Mouse (Mus musculus) heart, embryonic 15.5 days (tissue): Measurements from ENCODE around the gene Tns2. TPM values are rescaled to one million over a fixed set of nuclear protein-coding genes. Genes with fewer than 3 reads are reported as not detected.
"Not testable (repeated sequence)": the region's sequence is repeated elsewhere in the genome, so short reads cannot be mapped to it uniquely, and the experiment has no call there.

Experiments
- ATAC-seq: fragments of 200-750 bp; cut with Nextera tagmentation; replicated peaks from 2 replicates; pipeline ENCODE4 v1.8.0; 2017; ENCODE audit warnings: low read depth, moderate TSS enrichment; ENCODE audit not compliant: insufficient number of reproducible peaks, insufficient read depth, low FRiP score
- H3K27ac ChIP-seq: fragments of 300-500 bp; sonication (generic); 2 replicates; pipeline ENCODE4 v1.5.1; 2015; ENCODE audit warnings: mild to moderate bottlenecking, inconsistent platforms
- H3K27me3 ChIP-seq: fragments of 300-500 bp; sonication (generic); 2 replicates; pipeline ENCODE4 v1.6.1; 2015; ENCODE audit warnings: inconsistent platforms
- H3K36me3 ChIP-seq: fragments of 300-500 bp; sonication (generic); 2 replicates; pipeline ENCODE4 v1.6.1; 2015; ENCODE audit warnings: mild to moderate bottlenecking, inconsistent platforms
- H3K4me1 ChIP-seq: fragments of 300-500 bp; sonication (generic); replicated peaks from 2 replicates; pipeline ENCODE4 v1.6.1; 2015; ENCODE audit warnings: inconsistent platforms
- H3K4me2 ChIP-seq: fragments of 300-500 bp; sonication (generic); 2 replicates; pipeline ENCODE4 v1.6.1; 2015; ENCODE audit warnings: inconsistent platforms, mild to moderate bottlenecking, moderate library complexity
- H3K4me3 ChIP-seq: fragments of 300-500 bp; sonication (generic); 2 replicates; pipeline ENCODE4 v1.5.1; 2015; ENCODE audit warnings: mild to moderate bottlenecking, inconsistent platforms
- H3K9ac ChIP-seq: fragments of 300-500 bp; sonication (generic); 2 replicates; pipeline ENCODE4 v1.6.1; 2015; ENCODE audit warnings: mild to moderate bottlenecking, inconsistent platforms
- H3K9me3 ChIP-seq: fragments of 300-500 bp; sonication (generic); replicated peaks from 2 replicates; pipeline ENCODE4 v1.6.1; 2016; ENCODE audit warnings: inconsistent platforms
- WGBS: fragments of 180-500 bp; shearing (Covaris S2); methylation state at CpG from one replicate; pipeline ENCODE4 v1.1.7; 2015; ENCODE audit warnings: mixed read lengths; 5-methylcytosine and 5-hydroxymethylcytosine counted together
- polyA plus RNA-seq: library from polyadenylated mRNA; unstranded; fragments of >200 nt; fragmentation: Nextera tagmentation; extraction: Ambion mirVana; gene quantifications from 2 replicates; pipeline ENCODE4 v1.2.1, GENCODE M21; 2015

Tns2 gene
- polyA plus RNA-seq, 1 experiment from 2014 or later: 31.0 TPM

DNA sequence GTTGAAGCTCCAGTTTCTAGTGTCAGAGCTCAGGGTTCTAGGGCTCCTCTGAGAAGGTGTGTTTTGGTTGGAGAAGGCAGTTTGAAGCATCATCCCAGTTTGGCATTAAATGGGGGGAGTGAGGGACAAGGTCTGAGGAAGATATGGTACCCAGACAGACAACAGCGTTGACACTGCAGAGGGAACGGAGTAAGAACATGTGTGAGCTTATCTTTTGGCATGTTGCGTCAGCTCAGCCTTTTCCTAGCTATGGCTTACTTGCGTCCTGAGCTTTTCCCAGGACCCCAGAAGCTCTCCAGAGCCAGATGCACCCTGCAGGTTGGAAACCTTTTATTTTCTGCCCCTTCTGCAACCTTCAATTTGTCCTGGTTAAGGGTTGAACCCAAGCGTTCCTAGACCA lies 45.9 kb downstream of the Tns2 start:
- H3K27me3 ChIP-seq: peaks cover 28% of the 10 kb centered on the region
- H3K9ac ChIP-seq: no peak overlapping the region
- no peaks in the 10 kb centered on the region for H3K9me3 ChIP-seq
- no peak overlapping the region for H3K4me2 ChIP-seq
- H3K4me3 ChIP-seq: no peak overlapping the region
- peaks cover 34% of the 10 kb centered on the region for H3K4me1 ChIP-seq
- H3K36me3 ChIP-seq: no peaks in the 10 kb centered on the region
- ATAC-seq: no peak
- H3K27ac ChIP-seq: no peak overlapping the region
- 60% methylated on average over 5 of the region's 5 CpGs for WGBS

DNA sequence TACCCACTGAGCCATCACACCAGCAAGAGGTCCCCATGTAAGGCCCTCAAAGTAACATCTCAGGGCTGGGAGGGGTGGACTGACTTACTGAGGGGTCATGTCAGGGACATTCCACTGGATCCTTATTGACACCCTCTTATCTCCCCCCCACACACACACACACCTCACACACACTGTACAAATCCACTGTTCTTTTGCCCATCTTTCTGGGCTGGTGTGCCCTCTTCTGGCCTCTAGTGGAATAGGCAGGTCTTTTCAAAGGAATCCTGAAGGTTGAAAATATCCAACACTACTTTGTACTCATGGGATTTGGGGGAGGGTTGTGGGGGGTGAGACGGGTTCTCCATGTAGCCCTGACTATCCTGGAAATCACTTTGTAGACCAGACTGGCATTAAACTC lies 46.7 kb downstream of the Tns2 start:
- WGBS: 0% methylated on average over 1 of the region's 1 CpGs
- Histone ChIP-seq H3K27me3 (peaks cover 28% of the 10 kb centered on the region), H3K4me1 (peaks cover 32% of the 10 kb centered on the region), H3K36me3 (no peaks in the 10 kb centered on the region), H3K9ac (no peak overlapping the region), H3K4me2 (no peak overlapping the region), H3K9me3 (no peaks in the 10 kb centered on the region), H3K4me3 (no peak overlapping the region), H3K27ac (no peak overlapping the region)
- ATAC-seq: no peak

DNA sequence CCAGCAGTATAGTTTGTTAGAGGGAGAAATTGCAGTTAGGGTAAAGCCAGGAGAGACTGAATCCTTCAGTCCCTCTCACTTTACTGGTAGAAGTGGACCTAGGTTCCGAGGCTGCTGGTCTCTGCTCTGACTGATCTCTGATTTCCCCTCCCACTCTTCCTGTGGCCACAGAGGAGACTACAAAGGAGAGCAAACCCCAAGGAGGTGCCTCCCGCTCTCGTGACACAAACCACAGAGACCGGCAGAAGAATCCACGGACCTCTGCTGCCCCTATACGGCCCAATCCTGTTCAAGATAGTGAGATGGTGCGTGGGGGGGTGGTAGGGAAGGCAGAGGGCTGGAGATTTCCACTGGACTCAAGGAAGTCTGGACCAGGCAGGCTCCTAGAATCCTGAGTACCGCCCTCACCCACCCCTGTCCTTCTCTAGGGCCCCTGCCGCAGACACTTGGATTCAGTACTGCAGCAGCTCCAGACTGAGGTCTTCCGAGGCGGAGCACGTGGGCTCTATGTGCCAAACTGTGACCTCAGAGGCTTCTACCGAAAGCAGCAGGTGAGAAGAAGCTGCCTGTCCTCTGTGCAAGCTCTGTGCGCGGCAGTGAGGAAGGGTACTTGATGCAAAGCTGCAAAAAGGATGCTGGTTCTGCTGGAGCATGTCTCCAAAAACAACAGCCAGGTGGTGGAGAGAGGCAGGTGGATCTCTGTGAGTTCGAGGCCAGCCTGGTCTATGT lies 47.6 kb downstream of the Tns2 start:
- H3K9ac ChIP-seq: no peak overlapping the region
- no peak overlapping the region for H3K4me3 ChIP-seq
- no peaks in the 10 kb centered on the region for H3K9me3 ChIP-seq
- WGBS: 51% methylated on average over 16 of the region's 16 CpGs
- H3K27me3 ChIP-seq: peaks cover 28% of the 10 kb centered on the region
- H3K36me3 ChIP-seq: no peaks in the 10 kb centered on the region
- peaks cover 32% of the 10 kb centered on the region for H3K4me1 ChIP-seq
- no peak for ATAC-seq
- H3K27ac ChIP-seq: no peak overlapping the region
- H3K4me2 ChIP-seq: no peak overlapping the region

DNA sequence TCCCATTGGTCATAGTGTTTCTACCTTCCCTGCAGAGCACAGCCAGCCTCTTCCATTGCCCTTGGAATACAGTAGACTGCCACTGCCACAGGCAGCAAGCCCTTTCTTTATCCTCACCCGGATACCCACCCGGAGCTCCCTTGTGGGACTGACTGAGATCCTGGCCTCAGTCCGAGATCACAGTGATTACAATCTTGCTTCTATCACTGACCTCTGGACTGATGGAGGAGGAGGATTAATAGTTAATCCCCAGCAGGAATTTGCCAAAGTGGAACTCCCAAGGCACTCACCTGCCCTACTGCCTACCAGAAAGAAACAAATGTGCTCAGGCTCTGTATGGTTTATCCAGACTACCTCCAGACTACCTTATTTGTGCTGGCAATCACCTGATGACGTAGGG lies 49.3 kb downstream of the Tns2 start:
- no peak overlapping the region for H3K27ac ChIP-seq
- no peak overlapping the region for H3K9ac ChIP-seq
- 59% methylated on average over 4 of the region's 4 CpGs for WGBS
- no peaks in the 10 kb centered on the region for H3K9me3 ChIP-seq
- H3K4me2 ChIP-seq: no peak overlapping the region
- ATAC-seq: no peak
- H3K4me3 ChIP-seq: no peak overlapping the region
- peaks cover 15% of the 10 kb centered on the region for H3K27me3 ChIP-seq
- peaks cover 20% of the 10 kb centered on the region for H3K4me1 ChIP-seq
- H3K36me3 ChIP-seq: no peaks in the 10 kb centered on the region

DNA sequence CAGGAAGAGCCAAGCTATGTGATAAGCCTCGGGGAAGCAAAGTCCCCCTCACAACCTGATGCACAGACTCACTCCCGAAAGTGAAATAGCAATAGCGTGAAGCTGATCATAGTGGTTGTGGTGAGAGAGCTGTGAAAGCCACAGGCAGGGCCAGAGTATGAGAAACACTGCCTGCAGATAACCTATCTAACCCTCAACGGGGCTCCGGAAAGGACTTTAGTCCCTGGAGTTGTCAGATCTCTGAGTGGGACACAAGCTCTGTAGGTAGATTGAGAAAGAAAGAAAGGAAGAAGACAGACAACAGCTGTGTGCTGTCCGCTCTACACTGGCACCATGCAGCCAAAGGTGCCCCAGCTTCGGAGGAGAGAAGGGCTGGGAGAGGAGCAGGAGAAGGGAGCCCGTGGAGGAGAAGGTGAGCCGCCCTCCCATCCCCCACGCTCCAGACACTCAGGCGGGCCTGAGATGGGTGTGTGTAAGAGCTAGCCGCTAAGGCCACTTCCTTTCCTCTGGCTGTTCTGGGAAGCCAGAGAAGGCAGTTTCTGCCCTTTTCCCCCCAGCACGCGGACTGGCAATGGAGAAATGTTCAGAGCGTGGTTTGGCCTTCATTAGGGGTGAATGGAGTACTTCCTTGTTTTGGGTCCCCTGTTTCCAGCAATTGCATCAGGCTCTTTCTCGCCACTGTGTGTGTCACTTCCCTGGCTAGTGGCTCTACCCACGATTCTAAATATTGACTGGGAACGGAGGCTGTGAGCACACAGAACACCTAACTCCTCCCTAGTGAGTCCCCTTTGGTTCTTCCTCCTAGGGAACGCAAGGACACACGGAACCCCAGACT lies 50.3 kb downstream of the Tns2 start, which contains the start of gene Soat2:
Soat2 (plus strand) TSS at position 226 of the 835 bp plus-strand sequence.
- no peaks in the 10 kb centered on the region for H3K36me3 ChIP-seq
- ATAC-seq: no peak; the same call in 1 of the 2 replicates
- no peak within 1 kb of the TSS for H3K9ac ChIP-seq
- H3K9me3 ChIP-seq: no peaks in the 10 kb centered on the region
- no peak within 1 kb of the TSS for H3K4me3 ChIP-seq
- 31% methylated on average over 20 of the region's 20 CpGs for WGBS
- peaks cover 14% of the 10 kb centered on the region for H3K4me1 ChIP-seq
- no peak within 1 kb of the TSS for H3K27ac ChIP-seq
- H3K4me2 ChIP-seq: peak within 1 kb of the TSS; percentile 40
- H3K27me3 ChIP-seq: peaks cover 6% of the 10 kb centered on the region

DNA sequence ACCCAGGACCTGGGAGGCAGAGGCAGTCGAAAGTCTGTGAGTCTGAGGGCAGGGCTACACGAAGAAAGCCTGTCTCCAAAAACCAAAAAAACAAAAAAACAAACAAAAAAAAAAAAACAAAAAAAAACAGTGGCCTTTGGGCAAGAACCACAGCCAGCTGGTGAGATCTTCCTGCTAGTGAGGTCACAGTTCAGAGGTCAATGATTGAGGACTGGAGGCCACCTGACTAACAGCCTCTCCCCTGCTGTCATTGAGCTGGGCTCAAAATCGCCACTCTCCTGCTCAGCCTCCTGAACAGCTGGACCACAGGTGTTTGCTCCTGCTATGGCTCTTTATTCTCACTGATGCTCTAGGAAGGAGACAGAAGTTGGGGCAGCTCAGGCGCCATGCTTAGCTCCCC lies 52.4 kb downstream of the Tns2 start:
- no peak overlapping the region for H3K27ac ChIP-seq
- no peak overlapping the region for H3K4me3 ChIP-seq
- H3K4me2 ChIP-seq: no peak overlapping the region
- H3K4me1 ChIP-seq: peaks cover 12% of the 10 kb centered on the region
- no peaks in the 10 kb centered on the region for H3K9me3 ChIP-seq
- ATAC-seq: no peak
- no peaks in the 10 kb centered on the region for H3K36me3 ChIP-seq
- H3K27me3 ChIP-seq: no peaks in the 10 kb centered on the region
- WGBS: 54% methylated on average over 4 of the region's 4 CpGs
- no peak overlapping the region for H3K9ac ChIP-seq

DNA sequence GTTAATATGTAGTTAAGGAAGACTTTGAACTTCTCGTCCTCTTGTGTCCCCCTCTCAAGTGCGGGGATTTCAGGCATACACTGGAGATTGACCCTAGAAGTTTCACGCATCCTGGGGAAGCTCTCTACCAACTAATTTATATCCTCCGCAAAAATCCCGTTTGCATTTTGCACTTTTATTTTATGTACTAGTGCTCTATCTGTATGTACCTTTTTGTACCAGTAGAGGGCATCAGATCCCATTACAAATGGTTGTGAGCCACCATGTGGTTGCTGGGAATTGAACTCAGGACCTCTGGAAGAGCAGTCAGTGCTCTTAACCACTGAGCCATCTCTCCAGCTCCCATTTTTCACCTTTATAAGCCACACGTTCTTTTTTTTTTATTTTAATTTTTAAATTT lies 54.8 kb downstream of the Tns2 start:
- 89% methylated on average over 6 of the region's 6 CpGs for WGBS
- H3K4me1 ChIP-seq, ATAC-seq, H3K4me2 ChIP-seq, H3K4me3 ChIP-seq, H3K9me3 ChIP-seq, H3K27me3 ChIP-seq, H3K9ac ChIP-seq, H3K36me3 ChIP-seq, H3K27ac ChIP-seq: not testable (repeated sequence)

DNA sequence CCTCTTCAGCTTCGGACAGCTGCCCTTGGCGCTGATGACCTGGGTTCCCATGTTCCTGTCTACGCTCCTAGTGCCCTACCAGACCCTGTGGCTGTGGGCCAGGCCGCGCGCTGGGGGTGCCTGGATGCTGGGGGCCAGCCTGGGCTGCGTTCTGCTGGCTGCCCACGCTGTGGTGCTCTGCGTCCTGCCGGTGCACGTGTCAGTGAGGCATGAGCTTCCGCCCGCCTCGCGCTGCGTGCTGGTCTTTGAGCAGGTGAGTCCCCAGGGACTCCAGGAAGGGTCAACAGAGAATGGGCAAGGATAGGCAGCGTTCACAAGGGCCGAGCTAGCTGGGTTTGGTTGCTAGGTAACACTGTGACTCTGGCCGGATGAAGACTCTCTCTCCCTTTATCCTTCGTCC lies 56.6 kb downstream of the Tns2 start:
- H3K9me3 ChIP-seq: no peaks in the 10 kb centered on the region
- no peak overlapping the region for H3K4me2 ChIP-seq
- no peak for ATAC-seq
- no peak overlapping the region for H3K9ac ChIP-seq
- H3K27ac ChIP-seq: no peak overlapping the region
- H3K4me3 ChIP-seq: no peak overlapping the region
- 43% methylated on average over 20 of the region's 20 CpGs for WGBS
- no peaks in the 10 kb centered on the region for H3K4me1 ChIP-seq
- no peaks in the 10 kb centered on the region for H3K36me3 ChIP-seq
- H3K27me3 ChIP-seq: no peaks in the 10 kb centered on the region

DNA sequence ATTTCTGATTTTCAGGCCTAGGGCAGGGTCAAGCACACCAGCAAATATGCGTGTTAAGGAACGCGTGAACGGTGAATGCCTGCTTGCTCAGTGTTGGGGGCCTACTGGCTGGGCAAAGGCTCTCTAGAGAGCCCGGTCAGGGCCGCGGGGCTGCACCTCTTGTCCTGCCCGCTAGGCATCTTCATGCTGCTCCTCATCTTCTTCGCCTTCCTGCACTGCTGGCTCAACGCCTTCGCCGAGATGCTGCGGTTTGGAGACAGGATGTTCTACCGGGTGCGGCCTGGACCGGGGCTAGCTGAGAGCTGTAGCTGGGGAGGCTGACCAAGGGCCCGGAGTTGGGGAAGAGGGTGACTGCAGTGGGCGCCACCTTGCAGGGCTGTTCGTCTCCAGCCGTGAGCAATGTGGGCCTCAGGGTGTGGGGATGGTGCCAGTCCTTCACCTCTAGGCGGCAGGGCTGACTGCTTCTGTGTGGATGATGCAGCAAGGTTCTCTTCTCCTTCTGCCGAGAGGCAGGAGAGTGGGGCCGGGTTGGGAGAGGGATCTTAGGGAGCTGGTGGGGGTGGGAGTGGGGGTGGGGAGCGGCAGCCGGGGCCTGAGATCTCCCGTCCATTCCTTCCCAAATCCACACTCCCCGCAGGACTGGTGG lies 60.3 kb downstream of the Tns2 start:
- no peak for ATAC-seq
- H3K4me2 ChIP-seq: no peak overlapping the region
- H3K4me3 ChIP-seq: no peak overlapping the region
- no peaks in the 10 kb centered on the region for H3K9me3 ChIP-seq
- no peak overlapping the region for H3K9ac ChIP-seq
- no peaks in the 10 kb centered on the region for H3K4me1 ChIP-seq
- 49% methylated on average over 27 of the region's 27 CpGs for WGBS
- no peak overlapping the region for H3K27ac ChIP-seq
- no peaks in the 10 kb centered on the region for H3K36me3 ChIP-seq
- H3K27me3 ChIP-seq: no peaks in the 10 kb centered on the region

DNA sequence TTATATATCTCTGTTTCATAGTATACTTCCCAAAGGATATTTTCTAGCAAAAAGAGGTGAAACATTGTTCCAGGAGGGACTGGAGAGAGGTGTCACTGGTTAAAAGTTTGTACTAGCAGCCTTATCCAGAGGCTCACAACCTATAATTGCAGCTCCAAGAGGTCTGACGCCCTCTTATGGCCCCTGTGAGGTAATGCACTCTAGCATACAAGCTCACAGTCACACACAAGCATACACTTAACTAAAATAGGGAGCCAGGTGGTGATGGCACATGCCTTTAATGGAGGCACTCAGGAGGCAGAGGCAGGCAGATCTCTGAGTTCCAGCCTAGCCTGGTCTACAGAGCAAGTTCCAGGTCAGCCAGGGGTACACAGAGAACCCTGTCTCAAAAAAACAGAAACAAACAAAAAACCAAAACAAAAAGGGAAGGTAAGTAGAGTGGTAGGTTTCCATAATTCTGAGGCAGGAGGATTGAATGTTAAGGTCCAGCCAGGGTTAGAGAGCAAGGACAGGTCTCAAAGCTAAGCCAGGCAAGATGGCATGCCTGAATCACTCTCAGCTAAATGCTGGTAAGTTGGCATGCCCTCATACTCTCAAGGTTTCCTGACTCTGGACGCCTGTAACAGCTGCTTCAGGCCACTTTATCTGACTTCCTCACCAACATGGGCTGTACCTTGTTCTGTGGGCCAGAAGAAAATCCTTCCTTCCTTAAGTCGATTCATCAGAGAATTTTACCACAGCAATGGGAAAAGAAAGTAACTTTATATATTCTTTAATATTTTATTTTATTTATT lies 63.9 kb downstream of the Tns2 start:
- ATAC-seq: no peak
- Histone ChIP-seq H3K4me3 (no peak overlapping the region), H3K27me3 (no peaks in the 10 kb centered on the region)

More for the DNA sequence above, 63.9 kb downstream of the Tns2 start:
- WGBS: 45% methylated on average over 3 of the region's 3 CpGs
- H3K4me1 ChIP-seq: peaks cover 10% of the 10 kb centered on the region
- H3K4me2 ChIP-seq: no peak overlapping the region
- no peaks in the 10 kb centered on the region for H3K36me3 ChIP-seq
- H3K9ac ChIP-seq: no peak overlapping the region
- H3K9me3 ChIP-seq: no peaks in the 10 kb centered on the region
- no peak overlapping the region for H3K27ac ChIP-seq
